1 mouse cellular context compared by ENCODE assay signal in genomic region chr10:116742189-116742588, GRCm38 (mm10).
TF ChIP-seq lines count a peak whose summit lies in the region.

No protein-coding gene starts in this region.

TF ChIP-seq in CH12.LX, 34 proteins besides CTCF, POLR2A, EP300 and RAD21 (continued from another document):
- TF ChIP-seq JUND (conservative IDR thresholded peaks at IDR 0.05; ENCODE audit: low read depth, low read length) (no peak), KAT2A (IDR thresholded peaks at IDR 0.05; ENCODE audit: insufficient replicate concordance, low read length) (no peak), NELFE (IDR thresholded peaks at IDR 0.05; ENCODE audit: low read depth, low read length) (no peak), E2F4 (IDR thresholded peaks at IDR 0.05; ENCODE audit: insufficient replicate concordance, low read depth, low read length) (no peak), POLR2AphosphoS2 (IDR thresholded peaks at IDR 0.05; ENCODE audit: low read depth, low read length) (no peak), NRF1 (IDR thresholded peaks at IDR 0.05; ENCODE audit: low read depth, low read length) (no peak), UBTF (IDR thresholded peaks at IDR 0.05; ENCODE audit: low read depth, low read length) (no peak), GABPA (IDR thresholded peaks at IDR 0.05; ENCODE audit: insufficient replicate concordance, low read depth, low read length) (no peak), SIN3A (IDR thresholded peaks at IDR 0.05; ENCODE audit: low read length) (no peak)
